Mouse (Mus musculus): ENCODE data around the gene Timp3. TPM values are rescaled to one million over a fixed set of nuclear protein-coding genes. Genes with fewer than 3 reads are reported as not detected.

Gene Timp3
- total and polyA plus RNA-seq, 3 experiments = not detected

DNA sequence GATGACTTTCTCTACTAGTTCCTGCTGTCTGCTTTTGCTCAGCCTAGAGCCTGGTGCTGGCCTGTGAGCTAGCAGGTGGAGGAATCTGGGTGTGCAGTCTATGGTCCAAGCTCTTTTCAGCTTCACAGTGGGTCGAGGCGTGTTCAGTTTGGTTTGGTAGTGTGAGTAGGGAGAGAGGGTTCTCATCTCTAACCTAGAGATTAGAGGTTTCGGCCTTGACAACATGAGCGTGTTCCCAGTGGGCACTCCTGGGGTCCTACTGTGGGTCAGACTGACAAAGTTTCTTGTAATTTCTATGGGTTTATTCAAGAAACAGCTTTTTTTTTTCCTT lies 2.1 kb downstream of the Timp3 start:
- H3K4me1 ChIP-seq (ENCODE audit: control insufficient read depth in 1 of 2, insufficient read depth in 2 of 2, low read length in 2 of 2) = no peaks in the 10 kb centered on the region
- no peak for TF ChIP-seq USF2 (IDR thresholded peaks at IDR 0.05; ENCODE audit: borderline replicate concordance in 1 of 2, insufficient read depth in 1 of 2, low read depth in 1 of 2, low read length in 2 of 2)
- TF ChIP-seq MAZ (IDR thresholded peaks at IDR 0.05; ENCODE audit: low read depth, low read length) = no peak
- TF ChIP-seq CTCF (IDR thresholded peaks at IDR 0.05 in 2 of 3, conservative IDR thresholded peaks at IDR 0.05 in 1 of 3; ENCODE audit: control insufficient read depth in 1 of 3, insufficient read depth in 1 of 3, low read depth in 2 of 3, low read length in 3 of 3, poor library complexity in 1 of 3, severe bottlenecking in 1 of 3) = no peak
- no peak for TF ChIP-seq JUND (IDR thresholded peaks at IDR 0.05; ENCODE audit: low read depth, low read length)
- no peak for TF ChIP-seq RAD21 (IDR thresholded peaks at IDR 0.05; ENCODE audit: low read depth, low read length)
- TF ChIP-seq BHLHE40 (IDR thresholded peaks at IDR 0.05; ENCODE audit: borderline replicate concordance, low read depth, low read length) = no peak
- no peak for TF ChIP-seq RCOR1 (IDR thresholded peaks at IDR 0.05; ENCODE audit: low read depth, low read length)
- no peak for TF ChIP-seq HCFC1 (IDR thresholded peaks at IDR 0.05; ENCODE audit: low read depth, low read length)
- no peak for TF ChIP-seq NRF1 (IDR thresholded peaks at IDR 0.05; ENCODE audit: insufficient read depth, low read depth, low read length, poor library complexity, severe bottlenecking)
- TF ChIP-seq MAX (IDR thresholded peaks at IDR 0.05; ENCODE audit: low read length) = no peak
- no peak for TF ChIP-seq ZNF384 (IDR thresholded peaks at IDR 0.05; ENCODE audit: low read depth, low read length)
- no peak for TF ChIP-seq KAT2A (conservative IDR thresholded peaks at IDR 0.05; ENCODE audit: low read depth, low read length)
- no peak for TF ChIP-seq ZMIZ1 (IDR thresholded peaks at IDR 0.05; ENCODE audit: low read depth, low read length)
- no peak for TF ChIP-seq NELFE (IDR thresholded peaks at IDR 0.05; ENCODE audit: low read depth, low read length)
- TF ChIP-seq TAL1 (IDR thresholded peaks at IDR 0.05; ENCODE audit: low read length) = no peak
- TF ChIP-seq CHD2 (IDR thresholded peaks at IDR 0.05; ENCODE audit: low read length) = no peak
- TF ChIP-seq TCF12 (IDR thresholded peaks at IDR 0.05; ENCODE audit: low read depth, low read length) = no peak
- TF ChIP-seq ELF1 (IDR thresholded peaks at IDR 0.05; ENCODE audit: low read depth, low read length) = no peak
- no peak for TF ChIP-seq MXI1 (IDR thresholded peaks at IDR 0.05; ENCODE audit: low read depth, low read length)
- no peak for DNase-seq (ENCODE audit: low read depth, low spot score)
- H3K9me3 ChIP-seq (replicated peaks; ENCODE audit: insufficient read depth, low read length) = no peaks in the 10 kb centered on the region
- H3K4me3 ChIP-seq (ENCODE audit: control insufficient read depth in 1 of 2, insufficient read depth in 1 of 2, low read depth in 2 of 2, low read length in 2 of 2) = no peak overlapping the region
- H3K79me2 ChIP-seq (ENCODE audit: control insufficient read depth, insufficient read depth, low read length, poor library complexity) = no peaks in the 10 kb centered on the region
- no peak overlapping the region for H3K9ac ChIP-seq (ENCODE audit: control insufficient read depth, low read depth, low read length, poor library complexity, severe bottlenecking)
- H3K27ac ChIP-seq (ENCODE audit: control insufficient read depth, low read depth, low read length) = no peak overlapping the region
- no peaks in the 10 kb centered on the region for H3K27me3 ChIP-seq (ENCODE audit: control insufficient read depth in 1 of 2, insufficient read depth in 2 of 2, low read length in 2 of 2)
- H3K36me3 ChIP-seq (ENCODE audit: control insufficient read depth in 1 of 2, insufficient read depth in 2 of 2, low read length in 2 of 2) = no peaks in the 10 kb centered on the region

DNA sequence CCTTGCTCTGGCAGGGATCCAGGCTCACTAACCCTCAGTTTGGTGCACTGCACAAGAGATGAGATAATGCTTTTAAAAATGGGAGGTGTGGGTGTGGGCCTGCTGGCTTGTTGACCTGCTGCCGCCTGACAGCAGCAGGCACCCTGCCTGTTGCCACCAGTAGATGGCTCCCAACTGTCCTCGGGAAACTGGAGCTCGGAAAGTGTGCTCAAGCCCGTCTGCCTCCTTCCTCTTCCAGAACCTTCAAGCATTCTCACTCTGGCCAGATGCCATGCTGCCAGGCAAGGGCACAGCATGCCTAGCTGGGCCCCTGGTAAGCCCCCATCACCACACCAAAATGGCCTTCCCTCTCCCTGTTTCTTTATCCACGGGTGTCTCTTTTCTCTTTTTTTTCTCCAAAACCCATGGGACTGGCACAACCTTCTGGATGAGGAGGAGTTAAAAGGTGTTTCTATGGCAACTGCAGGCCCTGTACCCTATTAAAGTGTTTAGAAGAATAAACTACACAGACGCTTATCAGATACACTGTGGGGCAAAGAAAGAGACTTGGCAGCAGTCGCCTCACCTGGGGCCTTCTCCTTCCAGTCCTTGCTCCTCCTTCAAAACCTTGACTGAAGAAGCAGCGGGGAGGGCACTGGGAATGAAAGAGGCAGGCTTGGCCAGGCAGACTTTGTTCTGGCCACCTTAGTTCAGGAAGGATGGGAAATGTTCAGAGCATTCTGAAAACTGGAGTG lies 2.8 kb downstream of the Timp3 start:
- no peaks in the 10 kb centered on the region for H3K9me3 ChIP-seq (replicated peaks; ENCODE audit: insufficient read depth, low read length)
- H3K36me3 ChIP-seq (ENCODE audit: control insufficient read depth in 1 of 2, insufficient read depth in 2 of 2, low read length in 2 of 2) = no peaks in the 10 kb centered on the region
- H3K27me3 ChIP-seq (ENCODE audit: control insufficient read depth in 1 of 2, insufficient read depth in 2 of 2, low read length in 2 of 2) = no peaks in the 10 kb centered on the region
- TF ChIP-seq TBP (IDR thresholded peaks at IDR 0.05; ENCODE audit: low read depth, low read length) = no peak
- TF ChIP-seq KAT2A (conservative IDR thresholded peaks at IDR 0.05; ENCODE audit: low read depth, low read length) = no peak
- TF ChIP-seq MAX (IDR thresholded peaks at IDR 0.05; ENCODE audit: low read length) = no peak
- TF ChIP-seq ZKSCAN1 (IDR thresholded peaks at IDR 0.05; ENCODE audit: low read depth, low read length) = no peak
- TF ChIP-seq USF2 (IDR thresholded peaks at IDR 0.05; ENCODE audit: borderline replicate concordance in 1 of 2, insufficient read depth in 1 of 2, low read depth in 1 of 2, low read length in 2 of 2) = no peak
- no peak for TF ChIP-seq TCF12 (IDR thresholded peaks at IDR 0.05; ENCODE audit: low read depth, low read length)
- no peak for TF ChIP-seq BHLHE40 (IDR thresholded peaks at IDR 0.05; ENCODE audit: borderline replicate concordance, low read depth, low read length)
- no peak for TF ChIP-seq CHD2 (IDR thresholded peaks at IDR 0.05; ENCODE audit: low read length)
- no peak for TF ChIP-seq GATA1 (IDR thresholded peaks at IDR 0.05; ENCODE audit: low read depth, low read length)
- no peak for TF ChIP-seq ETS1 (IDR thresholded peaks at IDR 0.05; ENCODE audit: low read depth, low read length)
- TF ChIP-seq MXI1 (IDR thresholded peaks at IDR 0.05; ENCODE audit: low read depth, low read length) = no peak
- no peak for TF ChIP-seq E2F4 (IDR thresholded peaks at IDR 0.05; ENCODE audit: borderline replicate concordance, low read depth, low read length)
- TF ChIP-seq JUND (IDR thresholded peaks at IDR 0.05; ENCODE audit: low read depth, low read length) = no peak
- TF ChIP-seq MYB (IDR thresholded peaks at IDR 0.05; ENCODE audit: low read depth, low read length) = no peak
- no peak for TF ChIP-seq NELFE (IDR thresholded peaks at IDR 0.05; ENCODE audit: low read depth, low read length)
- TF ChIP-seq UBTF (IDR thresholded peaks at IDR 0.05; ENCODE audit: borderline replicate concordance, insufficient read depth, low read depth, low read length) = no peak
- no peak for TF ChIP-seq RCOR1 (IDR thresholded peaks at IDR 0.05; ENCODE audit: low read depth, low read length)
- no peak for TF ChIP-seq CHD1 (IDR thresholded peaks at IDR 0.05; ENCODE audit: low read depth, low read length)
- H3K4me3 ChIP-seq (ENCODE audit: control insufficient read depth in 1 of 2, insufficient read depth in 1 of 2, low read depth in 2 of 2, low read length in 2 of 2) = no peak overlapping the region
- H3K4me1 ChIP-seq (ENCODE audit: control insufficient read depth in 1 of 2, insufficient read depth in 2 of 2, low read length in 2 of 2) = no peaks in the 10 kb centered on the region
- peak; percentile 1 for DNase-seq (ENCODE audit: low read depth, low spot score)
- H3K27ac ChIP-seq (ENCODE audit: control insufficient read depth, low read depth, low read length) = no peak overlapping the region
- no peaks in the 10 kb centered on the region for H3K79me2 ChIP-seq (ENCODE audit: control insufficient read depth, insufficient read depth, low read length, poor library complexity)
- H3K9ac ChIP-seq (ENCODE audit: control insufficient read depth, low read depth, low read length, poor library complexity, severe bottlenecking) = no peak overlapping the region

Measured in MEL (cell line).